In genomic region chr10:22908640-22909039, GRCm38 (mm10) we compare ENCODE assay signal across 21 mouse cellular contexts.
DNase-seq lines count a peak whose midpoint lies in the region; ATAC-seq and TF ChIP-seq lines count a peak whose summit lies in the region.
"Had no signal": no experiment of that assay in that cellular context is flagged by ENCODE, and none has a peak within 500 bp of the region (broad histone marks: within the 10 kb centered on the region; RNA-seq: fewer than 3 reads in every experiment).

No protein-coding gene starts in this region.

- no peaks in the 10 kb centered on the region for H3K36me3 ChIP-seq in intestine, embryonic 14.5 days (ENCODE audit: control insufficient read depth, insufficient read depth, low read length)
- no peaks in the 10 kb centered on the region for H3K36me3 ChIP-seq in intestine, postnatal 0 days (ENCODE audit: control insufficient read depth, insufficient read depth)
- no peaks in the 10 kb centered on the region for H3K36me3 ChIP-seq in liver, embryonic 11.5 days (ENCODE audit: control insufficient read depth, insufficient read depth, low read length)
- H3K36me3 ChIP-seq in stomach, embryonic 16.5 days (ENCODE audit: control insufficient read depth, insufficient read depth, low read length) = no peaks in the 10 kb centered on the region
- H3K36me3 ChIP-seq: embryonic facial prominence, embryonic 10.5 days; forebrain, embryonic 15.5 days; heart, embryonic 10.5 days; liver, embryonic 12.5 days had no signal

- intact Hi-C loops in left cerebral cortex, postnatal 25 days (cut with DNase I) = no loop called here

- 32% methylated on average over 6 of the region's 6 CpGs for WGBS in intestine, embryonic 14.5 days
- 48% methylated on average over 6 of the region's 6 CpGs for WGBS in intestine, postnatal 0 days
- WGBS in liver, embryonic 11.5 days = 50% methylated on average over 6 of the region's 6 CpGs
- WGBS in stomach, embryonic 16.5 days = 29% methylated on average over 6 of the region's 6 CpGs

- no peak overlapping the region for H3K4me2 ChIP-seq in intestine, embryonic 14.5 days (ENCODE audit: low read length)
- H3K4me2 ChIP-seq in intestine, postnatal 0 days (replicated peaks; ENCODE audit: low read depth) = no peak overlapping the region
- no peak overlapping the region for H3K4me2 ChIP-seq in liver, embryonic 11.5 days
- no peak overlapping the region for H3K4me2 ChIP-seq in stomach, embryonic 16.5 days (ENCODE audit: low read depth, low read length)
- H3K4me2 ChIP-seq: forebrain, embryonic 15.5 days; hindbrain, embryonic 14.5 days; liver, embryonic 12.5 days; midbrain, embryonic 11.5 days had no signal

- ATAC-seq in intestine, embryonic 14.5 days (replicated peaks; ENCODE audit: low FRiP score, low TSS enrichment, low read depth) = peak; percentile 88
- ATAC-seq in intestine, postnatal 0 days = no peak
- ATAC-seq in liver, embryonic 11.5 days (replicated peaks; ENCODE audit: low FRiP score) = no peak
- peak; percentile 76; the same call in 1 of the 2 replicates for ATAC-seq in stomach, embryonic 16.5 days (ENCODE audit: insufficient read depth, low FRiP score)
- ATAC-seq: CD4-positive, CD25-positive, alpha-beta regulatory T cell, adult 4 months; forebrain, embryonic 15.5 days; inflammation-experienced regulatory T-cells, adult 6 months; liver, embryonic 12.5 days had no signal

- TF ChIP-seq CTCF in intestine, postnatal 0 days (IDR thresholded peaks at IDR 0.05; ENCODE audit: low read depth) = no peak

- peak overlapping the region; percentile 66 for H3K27ac ChIP-seq in intestine, embryonic 14.5 days (ENCODE audit: low read depth)
- no peak overlapping the region for H3K27ac ChIP-seq in intestine, postnatal 0 days (ENCODE audit: low read depth, low read length)
- H3K27ac ChIP-seq in liver, embryonic 11.5 days (ENCODE audit: low read depth, low read length) = no peak overlapping the region
- H3K27ac ChIP-seq in stomach, embryonic 16.5 days (ENCODE audit: low read length) = no peak overlapping the region
- H3K27ac ChIP-seq: embryonic facial prominence, embryonic 10.5 days; forebrain, embryonic 15.5 days; heart, embryonic 10.5 days; hindbrain, embryonic 14.5 days; liver, embryonic 12.5 days had no signal

- no peak overlapping the region for H3K9ac ChIP-seq in intestine, embryonic 14.5 days (ENCODE audit: low read length)
- no peak overlapping the region for H3K9ac ChIP-seq in intestine, postnatal 0 days (ENCODE audit: low read depth, low read length)
- H3K9ac ChIP-seq in liver, embryonic 11.5 days (ENCODE audit: low read depth, low read length) = no peak overlapping the region
- H3K9ac ChIP-seq in stomach, embryonic 16.5 days (ENCODE audit: low read length) = no peak overlapping the region
- H3K9ac ChIP-seq: forebrain, embryonic 15.5 days; hindbrain, embryonic 14.5 days; liver, embryonic 12.5 days had no signal

- DNase-seq in adrenal gland, postnatal 25 days = peak; percentile 10
- DNase-seq in adrenal gland, postnatal 4 days (ENCODE audit: low spot score in 2 of 2) = no peak
- DNase-seq in intestine, embryonic 14.5 days (ENCODE audit: low spot score) = peak; percentile 72
- DNase-seq in liver = peak; percentile 23
- no peak for DNase-seq in liver, embryonic 11.5 days (ENCODE audit: low spot score)
- DNase-seq in left cerebral cortex, postnatal 25 days (ENCODE audit: low spot score in 2 of 2) = no peak
- DNase-seq: cerebellum, adult 9-10 months; lung, adult 18-20 months; lung, postnatal 10 days; right cerebral cortex, postnatal 4 days; thymus, postnatal 25 days had no signal

- no peaks in the 10 kb centered on the region for H3K27me3 ChIP-seq in intestine, embryonic 14.5 days (replicated peaks; ENCODE audit: control insufficient read depth, insufficient read depth, low read length)
- no peaks in the 10 kb centered on the region for H3K27me3 ChIP-seq in intestine, postnatal 0 days (replicated peaks; ENCODE audit: control insufficient read depth, insufficient read depth, low read length)
- H3K27me3 ChIP-seq in liver, embryonic 11.5 days (replicated peaks; ENCODE audit: control insufficient read depth, insufficient read depth, low read length) = no peaks in the 10 kb centered on the region
- H3K27me3 ChIP-seq in stomach, embryonic 16.5 days (ENCODE audit: control insufficient read depth, insufficient read depth, low read length) = no peaks in the 10 kb centered on the region
- H3K27me3 ChIP-seq: forebrain, embryonic 15.5 days; liver, embryonic 12.5 days had no signal

- peaks cover 9% of the 10 kb centered on the region; the same call in 1 of the 2 replicates for H3K4me1 ChIP-seq in intestine, embryonic 14.5 days (replicated peaks; ENCODE audit: control insufficient read depth, insufficient read depth, low read length)
- no peaks in the 10 kb centered on the region for H3K4me1 ChIP-seq in intestine, postnatal 0 days (replicated peaks; ENCODE audit: control insufficient read depth, insufficient read depth, low read length)
- H3K4me1 ChIP-seq in liver, embryonic 11.5 days (replicated peaks; ENCODE audit: control insufficient read depth, insufficient read depth, low read length) = no peaks in the 10 kb centered on the region
- H3K4me1 ChIP-seq in stomach, embryonic 16.5 days (ENCODE audit: control insufficient read depth, insufficient read depth, low read length) = peaks cover 6% of the 10 kb centered on the region; the same call in 1 of the 2 replicates
- H3K4me1 ChIP-seq: embryonic facial prominence, embryonic 10.5 days; forebrain, embryonic 15.5 days; liver, embryonic 12.5 days had no signal

- H3K9me3 ChIP-seq in intestine, embryonic 14.5 days (ENCODE audit: control insufficient read depth, low read length) = no peaks in the 10 kb centered on the region
- no peaks in the 10 kb centered on the region for H3K9me3 ChIP-seq in intestine, postnatal 0 days (ENCODE audit: control insufficient read depth)
- no peaks in the 10 kb centered on the region for H3K9me3 ChIP-seq in liver, embryonic 11.5 days (ENCODE audit: control insufficient read depth, low read length)
- H3K9me3 ChIP-seq in stomach, embryonic 16.5 days (replicated peaks; ENCODE audit: control insufficient read depth, low read length) = no peaks in the 10 kb centered on the region
- H3K9me3 ChIP-seq: embryonic facial prominence, embryonic 10.5 days; forebrain, embryonic 15.5 days; heart, embryonic 10.5 days; liver, embryonic 12.5 days had no signal

- H3K4me3 ChIP-seq in intestine, embryonic 14.5 days (ENCODE audit: low read depth, low read length) = no peak overlapping the region
- no peak overlapping the region for H3K4me3 ChIP-seq in intestine, postnatal 0 days (ENCODE audit: low read depth, low read length)
- H3K4me3 ChIP-seq in liver, embryonic 11.5 days (ENCODE audit: low read depth, low read length) = no peak overlapping the region
- no peak overlapping the region for H3K4me3 ChIP-seq in stomach, embryonic 16.5 days (replicated peaks; ENCODE audit: low read length)
- H3K4me3 ChIP-seq: embryonic facial prominence, embryonic 10.5 days; forebrain, embryonic 15.5 days; heart, embryonic 10.5 days; liver, embryonic 12.5 days had no signal

Comparison
In these comparisons a context has a peak if more than half of its experiments do, and no peak if none do; other contexts are left out.
1. DNase-seq: peak in adrenal gland, postnatal 25 days (single experiment), intestine, embryonic 14.5 days (single experiment) and liver (single experiment); none in adrenal gland, postnatal 4 days (0 of 2), liver, embryonic 11.5 days (single experiment) and left cerebral cortex, postnatal 25 days (0 of 2).
2. ATAC-seq: peak in intestine, embryonic 14.5 days (single experiment) and stomach, embryonic 16.5 days (single experiment); none in intestine, postnatal 0 days (single experiment) and liver, embryonic 11.5 days (single experiment).